Mouse (Mus musculus): ENCODE measurements around the gene Btrc.

Btrc gene

GRCm38 (mm10) chr19:45574941-45575631, 211.6 kb downstream of the Btrc start:
- no peak for DNase-seq (ENCODE audit: low spot score)

GRCm38 (mm10) chr19:45575632-45576001, 212.1 kb downstream of the Btrc start:
- DNase-seq (ENCODE audit: low spot score), result peak; percentile 56

- no peak for DNase-seq (ENCODE audit: low spot score)
These were observed 213.7 kb downstream of the Btrc start for GRCm38 (mm10) chr19:45577141-45577750.

GRCm38 (mm10) chr19:45578976-45579375, 215.4 kb downstream of the Btrc start:
- DNase-seq (ENCODE audit: low spot score), result no peak

- no peak for DNase-seq (ENCODE audit: low spot score)
These were observed 215.9 kb downstream of the Btrc start for GRCm38 (mm10) chr19:45579416-45579815.
